Mouse (Mus musculus): ENCODE results near the gene Naf1. TPM values are rescaled to one million over a fixed set of nuclear protein-coding genes. Genes with fewer than 3 reads are reported as not detected.

Naf1 gene
- polyA plus RNA-seq, 1 experiment = 0.43 TPM

DNA sequence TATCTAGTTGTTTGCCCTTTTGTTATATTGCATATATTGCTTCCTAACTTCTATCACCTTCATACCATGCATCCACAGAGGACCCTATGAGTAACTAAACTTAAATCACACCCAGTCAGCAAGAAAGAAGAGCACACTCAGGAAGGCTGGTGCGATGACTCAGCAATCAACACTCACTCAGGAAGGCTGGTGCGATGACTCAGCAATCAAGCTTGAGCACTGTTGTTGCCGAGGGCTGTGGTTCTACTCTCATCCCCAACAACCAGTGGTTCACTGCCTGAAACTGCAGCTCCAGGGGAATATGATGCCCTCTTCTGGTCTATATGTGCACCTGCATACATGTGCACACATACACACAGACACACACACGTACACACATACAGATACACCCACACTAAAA is 73.7 kb downstream of the Naf1 start:
- Histone ChIP-seq H3K4me1 (ENCODE audit: control insufficient read depth) (peaks cover 2% of the 10 kb centered on the region), H3K9me3 (ENCODE audit: control insufficient read depth, low read length) (peaks cover 3% of the 10 kb centered on the region; the same call in 1 of the 2 replicates), H3K36me3 (ENCODE audit: control insufficient read depth) (no peaks in the 10 kb centered on the region), H3K4me3 (replicated peaks) (no peak overlapping the region), H3K27me3 (ENCODE audit: control insufficient read depth) (no peaks in the 10 kb centered on the region)
- TF ChIP-seq GATA1 (IDR thresholded peaks at IDR 0.05; ENCODE audit: low read length) (no peak), TAL1 (IDR thresholded peaks at IDR 0.05; ENCODE audit: low read length) (no peak)

GRCm38 (mm10) chr8:66936236-66936635 is 76.2 kb downstream of the Naf1 start:
- no peak overlapping the region for H3K4me3 ChIP-seq (replicated peaks)
- H3K4me1 ChIP-seq (ENCODE audit: control insufficient read depth) = peaks cover 2% of the 10 kb centered on the region
- no peaks in the 10 kb centered on the region for H3K27me3 ChIP-seq (ENCODE audit: control insufficient read depth)
- peaks cover 3% of the 10 kb centered on the region; the same call in 1 of the 2 replicates for H3K9me3 ChIP-seq (ENCODE audit: control insufficient read depth, low read length)
- TF ChIP-seq GATA1 (IDR thresholded peaks at IDR 0.05; ENCODE audit: low read length) (no peak), TAL1 (IDR thresholded peaks at IDR 0.05; ENCODE audit: low read length) (no peak)
- H3K36me3 ChIP-seq (ENCODE audit: control insufficient read depth) = no peaks in the 10 kb centered on the region

Other genes with a start within 250 kb of the Naf1 start
- gene Npy5r, start 172.1 kb upstream of the Naf1 start, polyA plus RNA-seq (2012) = not detected in 2 replicates
- gene Npy1r, start 163.0 kb upstream of the Naf1 start, polyA plus RNA-seq (2012) = not detected in 2 replicates